Mouse (Mus musculus) myocyte (in vitro differentiated cells): ENCODE measurements around the gene Pde4a.

Experiments used
- MYOG ChIP-seq, 3 experiments: IDR thresholded peaks; one replicate each; pipeline ENCODE4 v1.6.1; 2011; ENCODE audit warnings: control low read depth in 2 of 3, low read depth in 2 of 3, mild to moderate bottlenecking in 2 of 3; ENCODE audit not compliant: insufficient read length in 2 of 3, control insufficient read depth in 1 of 3, insufficient read depth in 1 of 3
- POLR2A ChIP-seq: IDR thresholded peaks from one replicate; pipeline ENCODE4 v1.6.1; 2011; ENCODE audit warnings: low read depth, mild to moderate bottlenecking, control low read depth, moderate library complexity; ENCODE audit not compliant: insufficient read length
- USF1 ChIP-seq: IDR thresholded peaks from one replicate; pipeline ENCODE4 v1.6.1; 2011; ENCODE audit warnings: low read depth, mild to moderate bottlenecking, control low read depth, moderate library complexity

GRCm38 (mm10) chr9:21190670-21191069, 25.2 kb downstream of the Pde4a start:
- TF ChIP-seq POLR2A = no peak
- no peak for TF ChIP-seq MYOG (IDR thresholded peaks at IDR 0.05; ENCODE audit: control insufficient read depth in 1 of 3, insufficient read depth in 1 of 3, insufficient read length in 2 of 3, low read depth in 2 of 3)
- TF ChIP-seq USF1 = no peak
